Mouse (Mus musculus) left cerebral cortex, adult 18-20 months (tissue): ENCODE measurements at regions not wholly inside any gene's neighbourhood (a gene's known extent, or its start where the extent isn't known, plus 50 kb on each side); places are given as distances from the start of the nearest gene placed in this dataset.

ENCODE experiments used
- DNase-seq, 2 experiments: peaks; one replicate each; pipeline ENCODE4 v3.0.0; 2021 to 2022; ENCODE audit warnings: low spot score in 2 of 2, mixed read lengths in 1 of 2

GRCm38 (mm10) chr5:84934369-84934768 is 517.2 kb upstream of the Epha5 start:
- no peak for DNase-seq

- DNase-seq, result no peak
Observed at GRCm38 (mm10) chr5:84917631-84918292, 500.6 kb upstream of the Epha5 start.

- no peak for DNase-seq
Observed at GRCm38 (mm10) chr5:84901669-84902068, 484.5 kb upstream of the Epha5 start.

- no peak for DNase-seq
Observed at GRCm38 (mm10) chr5:84897535-84897934, 480.4 kb upstream of the Epha5 start.

GRCm38 (mm10) chr5:84853622-84854021 is 436.4 kb upstream of the Epha5 start:
- no peak for DNase-seq

GRCm38 (mm10) chr5:84849175-84849574 is 432.0 kb upstream of the Epha5 start:
- DNase-seq, result no peak

- DNase-seq, result peak in 1 of 2 experiments; percentile 8
Observed at GRCm38 (mm10) chr5:84848765-84849164, 431.6 kb upstream of the Epha5 start.

GRCm38 (mm10) chr5:84811460-84811859 is 394.3 kb upstream of the Epha5 start:
- DNase-seq, result no peak

- no peak for DNase-seq
Observed at GRCm38 (mm10) chr5:84810844-84811243, 393.7 kb upstream of the Epha5 start.

- DNase-seq, result no peak
Observed at GRCm38 (mm10) chr5:84762618-84763017, 345.4 kb upstream of the Epha5 start.

GRCm38 (mm10) chr5:84752053-84752452 is 334.9 kb upstream of the Epha5 start:
- DNase-seq, result no peak

- no peak for DNase-seq
Observed at GRCm38 (mm10) chr5:84705436-84705835, 288.3 kb upstream of the Epha5 start.

- DNase-seq, result no peak
Observed at GRCm38 (mm10) chr5:84690334-84691258, 273.4 kb upstream of the Epha5 start.

- no peak for DNase-seq
Observed at GRCm38 (mm10) chr5:84687534-84687933, 270.4 kb upstream of the Epha5 start.

- no peak for DNase-seq
Observed at GRCm38 (mm10) chr5:84655171-84655570, 238.0 kb upstream of the Epha5 start.

- no peak for DNase-seq
Observed at GRCm38 (mm10) chr5:84635502-84635901, 218.3 kb upstream of the Epha5 start.

GRCm38 (mm10) chr5:84632851-84633250 is 215.7 kb upstream of the Epha5 start:
- DNase-seq, result no peak

- DNase-seq, result no peak
Observed at GRCm38 (mm10) chr5:84618194-84618593, 201.0 kb upstream of the Epha5 start.

- no peak for DNase-seq
Observed at GRCm38 (mm10) chr5:84608683-84609082, 191.5 kb upstream of the Epha5 start.

- no peak for DNase-seq
Observed at GRCm38 (mm10) chr5:84565311-84565946, 148.2 kb upstream of the Epha5 start.

- DNase-seq, result no peak
Observed at GRCm38 (mm10) chr5:84519836-84520235, 102.7 kb upstream of the Epha5 start.

- no peak for DNase-seq
Observed at GRCm38 (mm10) chr5:84510144-84510543, 93.0 kb upstream of the Epha5 start.
